Mouse (Mus musculus): ENCODE data around the gene Tbx5.

The Tbx5 gene

GRCm38 (mm10) chr5:119832479-119832796 lies at the start of gene Tbx5:
Gene Tbx5 (plus strand): TSS chr5:119832668.
- peak; percentile 95 for DNase-seq

GRCm38 (mm10) chr5:119785959-119786358 lies 46.5 kb upstream of the Tbx5 start:
- no peak for DNase-seq

DNA sequence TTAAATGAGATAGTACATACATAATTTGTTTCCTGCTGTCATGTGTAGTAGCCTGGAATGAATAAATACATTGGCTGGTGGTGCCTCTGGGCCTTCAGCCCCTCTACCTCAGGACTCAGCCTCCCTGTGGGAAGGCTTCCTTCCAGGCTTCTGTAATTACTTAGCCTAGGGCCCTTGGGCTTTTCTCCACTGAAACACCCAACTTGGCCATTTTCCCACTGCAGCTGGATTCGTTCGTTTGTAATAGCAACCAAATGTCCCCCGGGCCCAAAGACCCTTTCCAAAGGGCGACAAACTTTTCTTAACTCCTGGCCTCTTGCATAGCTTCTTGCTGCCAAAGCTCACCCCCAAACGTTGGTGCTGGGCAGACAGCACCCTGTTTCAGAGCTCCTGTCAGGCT lies 40.8 kb upstream of the Tbx5 start:
- no peak for DNase-seq

DNA sequence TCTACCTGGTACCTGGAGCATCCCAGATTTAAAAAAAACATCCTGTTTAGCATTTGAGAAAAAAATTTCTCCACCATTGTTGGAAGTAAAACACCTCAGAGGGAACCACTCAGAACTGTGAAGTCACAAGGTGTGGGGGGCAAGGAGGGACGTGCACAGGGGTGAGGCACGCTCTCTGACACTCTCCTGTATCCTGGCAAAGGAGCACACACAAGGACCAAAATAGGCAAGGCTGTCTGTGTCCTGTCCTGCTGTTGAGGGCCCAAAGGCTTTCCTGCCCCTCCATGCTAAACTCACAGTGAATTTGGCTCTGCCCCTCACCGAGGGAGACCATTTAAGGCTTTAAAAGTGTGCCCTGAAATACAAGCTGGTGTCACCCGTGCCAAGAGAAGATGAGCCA lies 38.5 kb upstream of the Tbx5 start:
- no peak for DNase-seq

- DNase-seq: peak; percentile 77
Measured at GRCm38 (mm10) chr5:119795376-119795775, 37.1 kb upstream of the Tbx5 start.

- DNase-seq: peak; percentile 46
Measured at GRCm38 (mm10) chr5:119795777-119796176, 36.7 kb upstream of the Tbx5 start.

- peak; percentile 92 for DNase-seq
Measured at GRCm38 (mm10) chr5:119796443-119797160, 35.9 kb upstream of the Tbx5 start.

DNA sequence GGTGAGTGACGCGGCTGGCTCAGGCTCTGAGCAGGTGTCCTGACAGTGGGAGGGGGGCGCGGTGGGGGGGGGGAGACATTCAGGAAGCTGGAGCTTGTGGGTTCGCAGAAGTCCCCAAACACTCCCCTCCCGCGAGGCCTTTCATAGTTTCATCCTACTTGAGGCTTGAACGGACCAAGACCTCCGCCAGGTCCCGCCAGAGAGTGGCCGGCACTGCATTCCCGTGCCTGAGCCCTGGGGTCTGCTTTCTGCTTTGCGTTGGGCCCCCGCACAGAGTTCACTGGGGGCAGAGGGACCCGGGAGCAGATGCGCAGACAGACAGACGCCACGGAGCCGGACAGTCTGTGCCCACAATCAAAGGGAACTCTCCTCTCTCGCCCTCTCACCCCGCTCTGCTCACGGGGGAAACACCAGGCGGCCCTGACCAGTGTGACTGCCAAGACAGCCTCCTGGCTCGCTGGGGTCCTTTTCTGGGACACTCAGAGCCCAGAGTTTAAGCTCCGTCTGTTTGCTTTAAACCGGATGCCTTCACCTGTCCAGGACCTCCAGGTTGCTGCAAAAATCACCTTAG lies 34.8 kb upstream of the Tbx5 start:
- peak; percentile 91 for DNase-seq

GRCm38 (mm10) chr5:119798261-119798660 lies 34.2 kb upstream of the Tbx5 start:
- peak; percentile 73 for DNase-seq

DNA sequence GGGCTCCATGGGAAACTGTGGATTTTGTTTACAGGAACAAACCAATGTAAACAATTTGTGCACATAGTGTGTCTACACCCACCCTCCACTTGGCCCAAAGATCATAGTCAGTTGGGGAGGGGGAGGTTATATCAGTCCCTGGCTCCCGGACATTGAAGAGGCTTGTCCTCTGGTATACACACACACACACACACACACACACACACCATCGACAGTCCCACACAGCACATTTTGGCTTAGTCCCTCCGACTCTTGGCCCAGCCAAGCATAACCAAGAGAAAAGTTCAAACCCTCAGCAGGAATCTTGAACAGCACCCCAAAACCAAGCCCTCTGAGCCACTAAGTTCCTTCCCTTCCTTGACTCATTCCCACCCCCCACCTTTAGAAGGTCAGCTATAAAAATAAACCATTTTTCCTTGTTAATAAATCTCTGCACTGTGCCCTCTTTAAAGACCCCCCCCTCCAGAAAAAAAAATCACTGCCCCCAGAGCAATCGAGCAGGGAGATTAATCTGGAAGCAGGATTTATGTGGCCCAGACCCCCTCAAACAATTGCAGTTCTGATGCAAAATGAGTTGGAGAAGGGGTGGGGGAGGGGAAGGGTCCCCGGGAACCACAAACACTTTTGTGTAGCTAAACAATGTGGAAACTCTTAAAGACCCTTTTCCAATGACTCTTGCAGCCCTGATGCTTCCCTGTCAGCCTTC lies 33.6 kb upstream of the Tbx5 start:
- peak; percentile 58 for DNase-seq

- peak; percentile 66 for DNase-seq
Measured at GRCm38 (mm10) chr5:119799419-119800242, 32.8 kb upstream of the Tbx5 start.

GRCm38 (mm10) chr5:119800243-119800665 lies 32.2 kb upstream of the Tbx5 start:
- peak; percentile 83 for DNase-seq

- peak; percentile 86 for DNase-seq
Measured at GRCm38 (mm10) chr5:119802617-119803410, 29.7 kb upstream of the Tbx5 start.

DNA sequence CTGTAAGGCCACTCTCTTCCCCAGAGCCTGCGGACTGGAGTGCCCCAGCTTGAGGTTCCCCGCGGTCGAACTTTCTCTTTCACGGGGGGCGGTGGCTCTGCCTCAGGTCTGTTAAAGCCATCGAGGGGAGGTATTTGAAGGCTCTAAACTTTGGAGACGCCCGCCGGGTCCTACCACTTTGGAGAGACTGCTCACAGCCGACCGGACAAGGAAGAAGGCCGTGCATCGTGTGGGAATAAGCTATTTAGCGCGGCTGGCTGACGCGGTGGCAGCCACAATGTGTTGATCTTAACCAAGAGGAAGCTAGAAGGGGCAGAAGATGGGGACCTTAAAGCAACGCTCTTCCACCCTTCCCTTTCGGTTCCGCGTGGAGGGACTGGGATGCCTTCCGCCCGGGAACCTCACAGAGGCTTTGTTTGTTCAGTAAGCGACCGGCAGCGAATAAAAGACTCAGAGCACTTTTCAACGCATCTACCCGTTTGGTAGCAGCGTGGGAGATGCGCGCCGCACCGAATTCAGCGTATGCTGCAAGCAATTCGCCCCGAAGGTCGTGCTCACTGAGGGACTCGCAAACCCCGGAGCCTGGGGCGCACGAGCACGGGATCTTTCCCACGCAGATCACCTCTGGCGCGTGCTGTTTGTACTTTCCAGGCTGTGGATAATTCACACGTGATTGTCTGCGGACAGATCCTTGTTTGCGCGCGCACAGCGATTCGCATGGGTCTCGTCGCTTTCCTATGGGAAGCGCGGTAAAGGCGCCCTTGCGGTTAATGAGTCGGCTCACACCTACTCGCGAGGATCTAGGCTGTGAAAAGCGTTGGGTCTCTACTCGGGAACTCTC lies 28.8 kb upstream of the Tbx5 start:
- peak; percentile 84 for DNase-seq

DNA sequence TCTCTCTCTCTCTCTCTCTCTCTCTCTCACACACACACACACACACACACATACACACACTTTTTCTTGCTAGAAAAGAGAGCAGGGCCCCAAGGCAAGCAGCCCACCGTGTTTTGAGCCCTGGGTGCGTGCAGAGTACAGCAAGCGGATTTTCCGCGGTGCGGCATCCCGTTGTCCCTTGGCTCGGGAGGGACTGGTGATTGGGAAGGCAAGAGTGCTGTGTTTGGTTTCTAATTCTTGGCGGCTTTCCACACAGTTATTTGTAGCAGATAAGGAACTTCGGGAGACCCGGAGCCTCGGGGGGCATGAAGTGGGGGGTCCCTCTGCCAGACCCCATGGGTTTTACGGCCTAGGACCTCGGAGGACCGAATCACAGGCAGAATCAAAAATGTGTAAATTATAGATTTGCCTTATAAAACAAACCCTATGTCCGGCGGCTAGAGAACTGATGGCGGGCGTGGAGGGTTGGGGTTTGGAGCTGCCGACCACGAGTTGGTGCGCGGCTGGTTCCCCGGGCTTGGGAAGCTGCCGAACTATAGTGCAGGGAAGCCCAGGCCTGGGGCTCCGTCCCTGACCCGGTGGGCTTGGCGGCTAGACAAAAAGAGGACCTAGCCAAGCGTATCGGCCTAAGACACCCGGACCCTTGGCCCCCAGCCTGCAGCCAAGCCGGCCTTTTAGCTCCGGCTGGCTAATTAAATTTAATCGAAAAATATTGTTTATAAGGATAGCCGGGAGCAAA lies 28.0 kb upstream of the Tbx5 start:
- DNase-seq: peak; percentile 80

DNA sequence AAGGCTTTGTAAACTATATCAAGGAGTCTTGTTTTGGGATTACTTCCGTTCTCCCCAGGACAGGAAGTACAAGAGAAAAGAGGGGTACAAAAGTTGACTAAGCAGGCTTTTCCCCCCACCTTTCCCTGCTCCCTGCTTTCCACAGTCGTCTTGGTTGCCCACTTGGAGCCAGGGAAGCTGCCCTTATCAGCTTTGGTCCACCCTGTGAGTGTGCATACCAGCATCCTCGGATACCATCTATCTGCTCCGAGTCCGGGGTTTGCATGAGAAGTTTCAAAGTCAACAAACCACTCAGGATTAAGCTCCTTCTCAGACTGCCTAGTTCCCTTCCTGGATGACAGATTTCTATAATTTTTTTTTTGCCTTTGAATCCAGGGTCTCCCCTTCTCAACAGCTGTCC lies 26.8 kb upstream of the Tbx5 start:
- DNase-seq: no peak

GRCm38 (mm10) chr5:119806467-119806866 lies 26.0 kb upstream of the Tbx5 start:
- DNase-seq: no peak

GRCm38 (mm10) chr5:119807481-119808183 lies 24.8 kb upstream of the Tbx5 start:
- DNase-seq: peak; percentile 80

DNA sequence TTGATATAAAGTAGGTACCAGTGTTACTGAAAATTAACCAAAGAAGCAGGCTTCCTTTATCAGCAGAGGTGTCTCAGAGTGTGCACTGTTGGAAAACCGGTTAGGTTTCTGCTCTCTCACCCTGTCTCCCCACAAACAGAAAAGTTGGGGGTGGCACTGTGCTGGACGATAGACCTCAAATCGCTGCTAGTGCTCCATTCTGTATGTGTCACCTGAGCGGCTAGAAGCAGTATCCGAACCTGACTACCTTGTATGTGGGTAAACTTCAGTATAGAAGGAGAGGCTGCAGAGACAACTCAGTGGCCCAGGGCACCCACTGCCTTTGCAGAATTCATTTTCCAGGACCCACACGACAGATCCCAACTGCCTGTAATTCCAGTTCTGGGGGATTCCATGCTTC lies 23.8 kb upstream of the Tbx5 start:
- DNase-seq: peak; percentile 78

Data from heart, adult 11 months (tissue).